Mouse (Mus musculus): Measurements from ENCODE around the gene Gnb5.

DNA sequence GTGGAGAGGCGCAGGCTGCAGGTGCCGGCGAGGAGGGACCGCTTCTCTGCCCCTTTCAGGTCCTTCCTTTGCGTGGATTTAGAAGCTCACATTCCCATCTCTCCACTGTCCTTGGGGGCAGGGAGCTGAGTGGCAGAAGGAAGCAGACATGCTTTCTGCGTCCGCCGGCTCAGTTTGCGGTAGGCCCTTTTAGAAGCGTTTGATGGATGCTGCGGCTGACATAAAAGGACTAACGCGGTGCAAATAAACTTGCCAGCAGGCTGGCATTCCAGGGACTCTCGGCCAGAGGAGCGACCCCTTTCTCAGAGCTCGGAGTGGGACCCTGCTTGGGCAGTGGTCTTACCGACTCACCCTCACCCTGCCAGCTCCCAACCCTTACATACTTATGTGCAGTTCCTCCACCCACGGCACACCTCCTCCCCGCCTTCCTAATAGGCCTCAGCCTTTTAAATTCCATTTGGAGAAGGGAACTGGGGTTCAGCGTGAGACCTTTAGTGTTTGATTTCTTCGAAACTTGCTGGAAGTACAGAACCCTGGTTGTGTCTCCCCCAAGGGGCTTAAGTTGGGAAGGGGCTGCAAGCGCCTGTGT lies 8.5 kb downstream of the Gnb5 start:
- TF ChIP-seq CTCF (conservative IDR thresholded peaks at IDR 0.05 in 1 of 2, IDR thresholded peaks at IDR 0.05 in 1 of 2; ENCODE audit: low read depth in 2 of 2, low read length in 2 of 2) = no peak
- no peak for TF ChIP-seq IRF4 (IDR thresholded peaks at IDR 0.05; ENCODE audit: low read depth, low read length)
